Mouse (Mus musculus): Measurements from ENCODE around the gene Galnt10. TPM values are rescaled to one million over a fixed set of nuclear protein-coding genes. Genes with fewer than 3 reads are reported as not detected.

Gene Galnt10
- polyA plus RNA-seq, 1 experiment, result 11.2 TPM

DNA sequence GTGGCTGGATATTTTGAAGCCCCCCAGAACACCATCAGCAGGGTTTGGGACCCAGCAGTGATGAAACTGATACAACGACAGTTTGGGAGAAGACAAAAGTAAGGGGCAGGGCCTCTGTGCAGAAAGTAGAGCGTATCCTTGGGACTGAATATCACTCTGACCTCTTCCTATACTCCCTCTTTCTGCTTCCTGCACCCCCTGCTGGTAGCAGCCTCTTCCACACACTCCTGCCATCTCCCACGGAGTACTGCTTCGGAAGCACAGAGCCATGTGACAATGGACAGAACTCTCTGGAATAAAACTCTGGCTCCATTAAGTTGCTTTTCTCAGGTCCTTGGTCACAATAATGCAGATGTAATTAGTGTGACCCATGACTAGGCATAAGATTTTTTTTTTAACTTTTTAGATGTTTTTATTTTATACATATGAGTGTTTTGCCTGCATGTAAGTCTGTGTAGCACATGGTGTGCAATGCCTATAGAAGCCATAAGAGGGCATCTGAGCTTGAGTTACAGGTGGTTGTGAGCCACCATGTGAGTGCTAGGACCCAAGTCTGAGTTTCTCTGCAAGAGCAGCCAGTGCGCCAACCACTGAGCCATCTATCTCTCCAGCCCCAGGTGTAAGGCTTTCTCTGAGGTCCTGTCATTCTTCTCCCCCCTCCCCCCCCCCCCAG, 79.7 kb downstream of the Galnt10 start:
- H3K4me1 ChIP-seq (ENCODE audit: control insufficient read depth, insufficient read depth, low read length), result no peaks in the 10 kb centered on the region
- H3K27me3 ChIP-seq (ENCODE audit: control insufficient read depth, insufficient read depth, low read length), result no peaks in the 10 kb centered on the region
- no peak overlapping the region for H3K4me3 ChIP-seq (replicated peaks; ENCODE audit: insufficient read depth, low read depth, low read length)
- no peak for DNase-seq
- 87% methylated on average over 5 of the region's 5 CpGs for WGBS
- TF ChIP-seq CTCF (IDR thresholded peaks at IDR 0.05; ENCODE audit: borderline replicate concordance, insufficient read depth, low read depth, low read length), result no peak
- no peak overlapping the region for H3K27ac ChIP-seq (ENCODE audit: insufficient read depth, low read length)

DNA sequence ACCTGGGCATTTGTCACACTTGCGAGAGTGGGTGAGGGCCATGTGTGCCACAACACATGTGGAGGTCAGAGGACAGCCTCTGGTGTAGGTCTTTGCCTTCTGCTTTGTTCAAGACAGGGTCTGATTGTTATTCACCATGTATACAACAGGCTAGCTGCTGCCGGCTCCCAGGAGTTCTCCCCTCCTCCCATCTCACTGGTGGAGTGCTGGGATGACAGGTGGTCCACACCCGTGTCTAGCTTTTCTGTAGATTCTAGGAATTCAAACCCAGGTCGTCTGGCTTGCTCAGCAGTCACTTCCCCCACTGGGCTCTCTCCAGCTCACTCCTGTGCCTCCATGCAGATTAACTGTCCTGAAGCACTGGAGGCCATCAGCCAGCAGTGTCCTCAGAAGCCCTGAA, 80.7 kb downstream of the Galnt10 start:
- no peak overlapping the region for H3K4me3 ChIP-seq (replicated peaks; ENCODE audit: insufficient read depth, low read depth, low read length)
- TF ChIP-seq CTCF (IDR thresholded peaks at IDR 0.05; ENCODE audit: borderline replicate concordance, insufficient read depth, low read depth, low read length) (no peak), POLR2A (IDR thresholded peaks at IDR 0.05; ENCODE audit: borderline replicate concordance, insufficient read depth, low read length) (no peak)
- H3K27ac ChIP-seq (ENCODE audit: insufficient read depth, low read length), result no peak overlapping the region
- H3K27me3 ChIP-seq (ENCODE audit: control insufficient read depth, insufficient read depth, low read length), result no peaks in the 10 kb centered on the region
- no peak for DNase-seq
- no peaks in the 10 kb centered on the region for H3K4me1 ChIP-seq (ENCODE audit: control insufficient read depth, insufficient read depth, low read length)
- 49% methylated on average over 4 of the region's 4 CpGs for WGBS

DNA sequence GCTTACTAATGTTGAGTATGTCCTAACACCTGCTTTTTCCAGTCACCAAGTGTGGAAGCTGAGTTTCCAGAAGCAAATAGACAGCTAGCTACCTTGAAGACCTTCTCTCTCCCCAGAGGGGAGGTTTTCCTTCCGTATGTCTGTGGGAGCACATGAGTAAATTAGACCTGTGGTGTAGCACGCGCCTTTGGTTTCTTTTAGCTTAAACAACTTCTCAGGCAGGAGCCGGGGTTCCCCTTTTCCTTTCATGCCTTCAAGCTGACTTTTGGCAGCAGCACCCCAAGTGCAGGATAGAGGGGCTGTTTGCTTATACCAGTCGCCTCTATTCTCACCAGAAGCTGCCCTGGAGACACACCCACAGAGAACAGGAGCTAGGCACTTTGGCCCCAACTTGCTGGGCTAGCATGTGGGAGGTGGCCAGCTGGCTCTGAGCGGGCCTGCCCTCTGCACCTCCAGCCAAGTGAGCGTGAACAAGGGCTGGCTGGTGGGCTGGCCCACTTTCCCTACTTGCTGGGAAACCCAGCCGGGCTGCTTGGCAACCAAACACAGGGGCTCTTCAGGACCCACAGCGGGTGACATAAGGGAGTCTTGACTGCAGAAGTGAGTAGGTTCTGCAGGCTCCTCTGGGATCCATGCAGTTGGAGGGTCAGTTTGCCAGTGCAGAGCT, 82.2 kb downstream of the Galnt10 start:
- no peaks in the 10 kb centered on the region for H3K4me1 ChIP-seq (ENCODE audit: control insufficient read depth, insufficient read depth, low read length)
- 19% methylated on average over 9 of the region's 9 CpGs for WGBS
- DNase-seq, result peak; percentile 36 to 58
- no peaks in the 10 kb centered on the region for H3K27me3 ChIP-seq (ENCODE audit: control insufficient read depth, insufficient read depth, low read length)
- TF ChIP-seq POLR2A (IDR thresholded peaks at IDR 0.05; ENCODE audit: borderline replicate concordance, insufficient read depth, low read length) (no peak), CTCF (IDR thresholded peaks at IDR 0.05; ENCODE audit: borderline replicate concordance, insufficient read depth, low read depth, low read length) (no peak)
- no peak overlapping the region for H3K27ac ChIP-seq (ENCODE audit: insufficient read depth, low read length)
- no peak overlapping the region for H3K4me3 ChIP-seq (replicated peaks; ENCODE audit: insufficient read depth, low read depth, low read length)

DNA sequence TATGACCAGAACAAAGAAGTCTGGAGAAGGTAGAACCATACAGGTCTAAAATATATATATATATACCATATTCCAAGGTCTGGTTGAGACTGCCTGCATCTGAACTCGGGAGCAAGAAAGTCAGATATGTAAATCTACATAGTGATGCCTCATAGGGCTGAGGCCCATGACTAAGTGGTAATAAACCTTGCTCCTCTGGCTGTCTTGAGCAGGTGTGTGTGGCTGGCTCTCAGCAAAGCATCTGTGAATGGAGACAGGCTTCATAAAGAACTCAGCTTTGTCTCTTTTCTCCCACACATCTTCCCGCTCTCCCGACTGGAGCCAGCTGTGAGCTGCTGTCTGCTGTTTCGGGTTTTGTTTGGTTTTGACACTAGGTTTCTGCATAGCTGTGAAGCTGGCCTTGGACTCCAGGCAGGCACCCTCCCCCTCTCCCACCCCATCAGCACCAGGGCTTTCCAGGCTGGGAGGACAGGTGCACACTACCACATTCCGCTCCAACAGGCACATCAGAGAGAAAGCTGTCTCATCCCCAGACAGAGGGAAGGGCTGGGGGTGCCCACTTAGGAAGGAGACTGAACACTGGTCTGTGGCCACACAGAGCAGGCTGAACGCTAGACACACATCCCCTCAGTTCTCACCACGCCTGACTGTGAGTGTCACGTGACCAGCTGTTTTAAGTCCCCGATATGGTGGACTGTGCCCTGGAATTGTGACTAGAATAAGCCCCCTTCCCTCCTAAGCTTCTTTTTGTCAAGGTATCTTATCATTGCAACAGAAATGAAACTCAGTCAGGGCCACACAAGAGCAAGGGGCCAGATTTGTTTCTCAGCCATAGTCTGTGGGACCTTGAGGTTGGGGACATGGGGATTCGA, 87.4 kb downstream of the Galnt10 start:
- 62% methylated on average over 10 of the region's 10 CpGs for WGBS
- Histone ChIP-seq H3K4me3 (replicated peaks; ENCODE audit: insufficient read depth, low read depth, low read length) (no peak overlapping the region), H3K27me3 (ENCODE audit: control insufficient read depth, insufficient read depth, low read length) (no peaks in the 10 kb centered on the region), H3K4me1 (ENCODE audit: control insufficient read depth, insufficient read depth, low read length) (no peaks in the 10 kb centered on the region), H3K27ac (ENCODE audit: insufficient read depth, low read length) (no peak overlapping the region)
- TF ChIP-seq POLR2A (IDR thresholded peaks at IDR 0.05; ENCODE audit: borderline replicate concordance, insufficient read depth, low read length) (no peak), CTCF (IDR thresholded peaks at IDR 0.05; ENCODE audit: borderline replicate concordance, insufficient read depth, low read depth, low read length) (no peak)
- DNase-seq, result no peak

DNA sequence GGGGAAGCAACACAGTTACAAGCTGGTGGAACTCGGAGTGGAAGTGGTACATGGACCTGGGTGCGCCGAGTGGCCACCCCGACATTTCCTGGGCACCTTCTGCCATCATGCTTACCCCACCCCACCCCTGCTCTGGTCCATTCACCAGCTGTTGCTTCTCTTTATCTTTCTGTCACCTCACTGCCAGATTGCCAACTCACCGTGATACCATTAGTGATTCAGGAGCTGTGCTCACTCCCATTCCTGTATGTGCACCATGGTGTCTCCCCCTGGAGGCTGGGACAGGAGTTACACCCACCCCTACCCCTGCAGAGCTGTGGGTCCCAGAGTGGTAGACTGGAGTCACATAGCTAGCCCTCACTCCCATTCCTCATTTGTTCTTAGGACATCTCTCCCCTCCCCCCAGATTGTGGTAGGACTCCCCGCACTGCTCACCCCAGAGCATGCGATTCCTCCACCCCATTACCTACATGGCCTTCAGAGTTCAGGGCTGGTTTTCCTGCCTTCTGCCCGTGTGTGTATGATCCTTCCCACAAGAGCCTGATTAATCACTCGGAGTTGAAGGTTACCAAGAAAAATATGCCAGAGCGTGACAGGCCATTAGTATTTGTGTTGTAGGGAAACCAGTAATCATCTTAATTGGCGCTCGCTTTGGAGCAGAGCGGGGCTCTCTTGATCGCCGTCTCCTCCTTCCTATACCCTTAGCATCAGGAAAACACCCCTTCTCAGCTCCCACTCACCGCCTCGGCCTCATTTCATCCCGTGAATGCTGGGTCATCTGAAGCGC, 102.2 kb downstream of the Galnt10 start:
- no peaks in the 10 kb centered on the region for H3K4me1 ChIP-seq (ENCODE audit: control insufficient read depth, insufficient read depth, low read length)
- WGBS, result 79% methylated on average over 19 of the region's 19 CpGs
- no peak overlapping the region for H3K27ac ChIP-seq (ENCODE audit: insufficient read depth, low read length)
- H3K4me3 ChIP-seq (replicated peaks; ENCODE audit: insufficient read depth, low read depth, low read length), result no peak overlapping the region
- H3K27me3 ChIP-seq (ENCODE audit: control insufficient read depth, insufficient read depth, low read length), result no peaks in the 10 kb centered on the region; the same call in 1 of the 2 replicates
- TF ChIP-seq CTCF (IDR thresholded peaks at IDR 0.05; ENCODE audit: borderline replicate concordance, insufficient read depth, low read depth, low read length) (peak; percentile 41; the same call in 1 of the 2 replicates), POLR2A (IDR thresholded peaks at IDR 0.05; ENCODE audit: borderline replicate concordance, insufficient read depth, low read length) (no peak)
- DNase-seq, result peak in 1 of 2 experiments; percentile 12

DNA sequence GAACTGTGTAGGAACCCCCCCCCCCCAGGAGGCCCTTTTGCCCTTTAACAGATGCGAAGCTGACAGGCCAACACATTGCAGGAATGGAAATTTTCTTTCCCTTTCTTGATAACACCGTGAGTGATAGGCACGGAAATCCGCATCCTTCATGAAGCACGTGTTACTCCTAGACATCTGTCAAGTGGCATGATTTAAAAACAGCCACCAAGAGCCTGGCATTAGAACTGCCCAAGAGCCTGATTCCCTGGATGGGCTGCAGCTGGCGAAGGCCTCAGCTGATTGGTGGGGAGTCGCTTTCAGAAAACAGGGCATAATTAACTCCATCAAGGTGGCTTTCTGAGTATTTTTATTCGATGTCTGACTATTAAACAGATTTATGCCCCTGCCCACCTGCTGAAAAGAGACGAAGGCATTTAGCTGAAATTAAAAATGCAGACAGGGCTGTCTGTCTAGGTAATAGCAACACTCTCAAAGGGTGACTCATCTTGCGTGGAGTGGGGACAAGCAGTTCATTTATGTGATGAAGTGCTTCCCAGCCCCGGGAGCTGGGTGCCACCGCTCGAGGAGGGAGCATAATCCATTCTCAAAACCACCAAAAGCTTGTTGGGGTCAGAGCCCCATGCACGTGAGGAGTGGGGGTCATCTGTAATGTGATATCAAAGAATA, 108.4 kb downstream of the Galnt10 start:
- TF ChIP-seq POLR2A (IDR thresholded peaks at IDR 0.05; ENCODE audit: borderline replicate concordance, insufficient read depth, low read length) (no peak), CTCF (IDR thresholded peaks at IDR 0.05; ENCODE audit: borderline replicate concordance, insufficient read depth, low read depth, low read length) (no peak)
- WGBS, result 64% methylated on average over 14 of the region's 14 CpGs
- DNase-seq, result no peak
- Histone ChIP-seq H3K4me3 (replicated peaks; ENCODE audit: insufficient read depth, low read depth, low read length) (no peak overlapping the region), H3K4me1 (ENCODE audit: control insufficient read depth, insufficient read depth, low read length) (no peaks in the 10 kb centered on the region), H3K27me3 (ENCODE audit: control insufficient read depth, insufficient read depth, low read length) (no peaks in the 10 kb centered on the region; the same call in 1 of the 2 replicates), H3K27ac (ENCODE audit: insufficient read depth, low read length) (no peak overlapping the region)

DNA sequence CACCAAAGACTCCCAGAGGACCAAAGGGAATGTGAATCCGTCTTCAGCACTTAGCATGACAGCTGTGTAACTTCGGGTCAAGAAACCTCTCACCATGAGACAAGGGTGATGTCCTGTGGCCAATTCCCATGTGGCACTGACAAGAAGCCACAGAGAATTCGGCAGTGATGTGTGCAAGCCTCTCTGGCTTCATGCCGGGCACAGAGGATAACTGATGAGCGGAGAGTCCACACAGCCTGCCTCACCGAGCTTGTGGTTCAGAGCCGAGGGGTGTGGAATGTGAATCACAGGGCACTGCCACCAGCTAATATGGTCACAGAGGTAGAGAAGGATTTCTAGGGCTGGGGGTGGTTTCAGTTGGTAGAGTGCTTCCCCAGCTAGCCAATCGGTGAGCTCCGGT, 113.4 kb downstream of the Galnt10 start:
- TF ChIP-seq CTCF (IDR thresholded peaks at IDR 0.05; ENCODE audit: borderline replicate concordance, insufficient read depth, low read depth, low read length) (no peak), POLR2A (IDR thresholded peaks at IDR 0.05; ENCODE audit: borderline replicate concordance, insufficient read depth, low read length) (no peak)
- no peaks in the 10 kb centered on the region for H3K4me1 ChIP-seq (ENCODE audit: control insufficient read depth, insufficient read depth, low read length)
- H3K27me3 ChIP-seq (ENCODE audit: control insufficient read depth, insufficient read depth, low read length), result no peaks in the 10 kb centered on the region; the same call in 1 of the 2 replicates
- H3K27ac ChIP-seq (ENCODE audit: insufficient read depth, low read length), result no peak overlapping the region
- H3K4me3 ChIP-seq (replicated peaks; ENCODE audit: insufficient read depth, low read depth, low read length), result no peak overlapping the region
- WGBS, result 37% methylated on average over 9 of the region's 9 CpGs
- no peak for DNase-seq

Data from cerebellum, adult 2 months (tissue).